Mouse (Mus musculus) lung, postnatal 0 days (tissue): ENCODE results near the gene Nfat5.

Experiments
- CTCF ChIP-seq: IDR thresholded peaks from 2 replicates; pipeline ENCODE4 v1.5.1; 2016; ENCODE audit warnings: antibody characterized with exemption, mild to moderate bottlenecking
- EP300 ChIP-seq: IDR thresholded peaks from 2 replicates; pipeline ENCODE4 v1.6.1; 2016; ENCODE audit warnings: antibody characterized with exemption, mild to moderate bottlenecking, control low read depth

DNA sequence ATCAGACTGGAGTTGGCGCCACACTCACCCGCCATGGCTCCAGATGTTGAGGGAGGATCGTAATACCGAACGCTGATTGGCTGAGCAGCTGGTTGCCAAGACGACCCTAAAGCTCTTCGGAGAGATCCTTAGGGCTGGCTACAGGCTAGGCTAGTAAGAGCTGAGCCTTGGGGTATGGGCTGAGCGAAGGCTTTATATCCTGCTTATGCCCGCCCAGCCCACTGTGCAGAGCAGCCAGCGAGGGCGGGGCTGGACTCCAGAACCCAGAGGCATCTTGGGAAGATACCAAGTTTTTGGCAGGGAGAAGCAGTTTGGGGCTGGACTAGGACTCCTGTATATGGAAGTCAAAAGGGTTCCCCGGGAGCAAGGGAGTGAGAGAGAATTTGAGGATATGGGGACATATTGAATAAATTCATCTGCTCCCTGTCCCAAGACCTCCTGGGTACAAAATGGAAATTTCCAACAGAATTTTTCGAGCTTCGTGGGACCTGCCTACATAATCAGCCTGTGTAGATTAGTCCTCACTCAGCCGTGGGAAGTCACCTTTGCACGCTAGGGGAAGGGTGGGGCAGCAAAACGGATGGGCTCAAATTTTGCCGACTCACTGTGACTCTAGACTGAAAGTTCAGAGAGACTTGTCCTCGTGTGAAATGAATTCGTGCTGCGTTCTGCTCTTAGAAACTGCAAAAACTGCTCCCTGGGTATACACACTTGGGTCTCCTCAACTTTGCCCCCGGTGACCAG is 109.9 kb downstream of the Nfat5 start, which contains the start of gene Nqo1:
- TF ChIP-seq CTCF: no peak
- TF ChIP-seq EP300: peak; percentile 51
